Mouse (Mus musculus): ENCODE data around the gene Proca1. TPM values are rescaled to one million over a fixed set of nuclear protein-coding genes. Genes with fewer than 3 reads are reported as not detected.

The Proca1 gene
- polyA plus RNA-seq, 1 experiment from 2014 or later: 2.9 TPM

DNA sequence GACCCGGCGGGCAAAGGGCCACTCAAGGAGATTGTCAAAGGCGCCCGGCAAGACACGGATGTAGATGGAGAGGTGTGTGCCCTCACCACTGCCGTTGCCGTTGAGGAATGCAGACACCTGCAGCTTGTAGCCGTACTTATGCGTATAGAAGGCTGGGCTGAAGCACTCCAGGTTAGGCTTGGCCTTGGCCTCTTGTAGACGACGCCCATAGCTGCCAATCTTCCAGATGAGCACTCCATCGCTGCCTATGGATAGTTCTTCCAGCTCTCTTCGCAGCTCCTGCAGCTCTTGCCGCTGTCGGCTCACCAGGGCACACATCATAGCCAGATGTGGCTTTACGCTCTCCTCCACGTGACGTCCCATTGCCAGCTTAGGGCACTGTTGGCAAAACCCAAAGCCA is 33.0 kb upstream of the Proca1 start:
- H3K4me3 ChIP-seq: 0 out of 2 replicates have a peak overlapping the region, but pooled peaks have one; percentile 3
- H3K36me3 ChIP-seq: peaks cover 61% of the 10 kb centered on the region
- no peak overlapping the region for H3K9ac ChIP-seq
- WGBS: 91% methylated on average over 18 of the region's 18 CpGs
- no peak overlapping the region for H3K27ac ChIP-seq
- H3K4me1 ChIP-seq: peaks cover 25% of the 10 kb centered on the region
- no peak overlapping the region for H3K4me2 ChIP-seq (replicated peaks)
- H3K9me3 ChIP-seq: no peaks in the 10 kb centered on the region
- ATAC-seq (ENCODE audit: low FRiP score, low read depth): no peak
- no peaks in the 10 kb centered on the region for H3K27me3 ChIP-seq (replicated peaks)

GRCm38 (mm10) chr11:78160675-78161074 is 32.5 kb upstream of the Proca1 start:
- no peak for ATAC-seq (ENCODE audit: low FRiP score, low read depth)
- Histone ChIP-seq H3K27ac (no peak overlapping the region), H3K9ac (no peak overlapping the region), H3K4me1 (peaks cover 27% of the 10 kb centered on the region), H3K27me3 (replicated peaks) (no peaks in the 10 kb centered on the region), H3K9me3 (no peaks in the 10 kb centered on the region), H3K36me3 (peaks cover 60% of the 10 kb centered on the region), H3K4me3 (no peak overlapping the region), H3K4me2 (replicated peaks) (no peak overlapping the region)
- WGBS: 91% methylated on average over 3 of the region's 3 CpGs

GRCm38 (mm10) chr11:78161169-78161568 is 32.0 kb upstream of the Proca1 start:
- H3K27me3 ChIP-seq (replicated peaks): no peaks in the 10 kb centered on the region
- no peak overlapping the region for H3K9ac ChIP-seq
- H3K4me1 ChIP-seq: peaks cover 32% of the 10 kb centered on the region
- H3K9me3 ChIP-seq: no peaks in the 10 kb centered on the region
- no peak overlapping the region for H3K4me3 ChIP-seq
- no peak overlapping the region for H3K4me2 ChIP-seq (replicated peaks)
- no peak overlapping the region for H3K27ac ChIP-seq
- ATAC-seq (ENCODE audit: low FRiP score, low read depth): no peak
- peaks cover 56% of the 10 kb centered on the region for H3K36me3 ChIP-seq
- WGBS: 93% methylated on average over 14 of the region's 14 CpGs

GRCm38 (mm10) chr11:78161968-78162367 is 31.2 kb upstream of the Proca1 start:
- no peak overlapping the region for H3K9ac ChIP-seq

DNA sequence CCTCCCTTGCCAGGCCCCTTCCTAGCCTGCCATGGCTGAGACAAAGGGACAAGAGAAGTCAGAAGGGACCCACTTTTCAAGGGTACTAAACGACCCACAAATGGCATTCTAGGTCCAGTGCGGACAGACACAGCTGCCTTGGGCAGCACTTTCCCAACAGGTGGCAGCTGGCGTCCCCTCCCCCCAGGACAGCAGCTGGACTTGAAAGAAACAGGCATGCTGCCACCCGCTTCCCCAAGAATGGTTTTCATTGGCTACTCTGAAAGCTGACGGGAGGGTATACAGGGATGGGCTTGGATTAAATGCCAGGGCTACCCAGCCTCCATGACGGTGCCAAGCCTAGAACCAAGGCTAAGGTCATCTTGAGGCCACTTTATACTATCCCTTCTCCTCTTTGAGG is 30.7 kb upstream of the Proca1 start:
- no peaks in the 10 kb centered on the region for H3K9me3 ChIP-seq
- peak overlapping the region; percentile 100 for H3K9ac ChIP-seq
- WGBS: 35% methylated on average over 6 of the region's 6 CpGs
- no peaks in the 10 kb centered on the region for H3K27me3 ChIP-seq (replicated peaks)
- no peak overlapping the region for H3K27ac ChIP-seq
- peak overlapping the region; percentile 78 for H3K4me2 ChIP-seq (replicated peaks)
- no peak for ATAC-seq (ENCODE audit: low FRiP score, low read depth)
- H3K4me1 ChIP-seq: peaks cover 36% of the 10 kb centered on the region
- H3K36me3 ChIP-seq: peaks cover 54% of the 10 kb centered on the region
- H3K4me3 ChIP-seq: peak overlapping the region; percentile 99

More at GRCm38 (mm10) chr11:78161968-78162367, 31.2 kb upstream of the Proca1 start:
- WGBS: 72% methylated on average over 4 of the region's 4 CpGs
- peak overlapping the region; percentile 78 for H3K4me2 ChIP-seq (replicated peaks)
- peaks cover 36% of the 10 kb centered on the region for H3K4me1 ChIP-seq
- H3K27me3 ChIP-seq (replicated peaks): no peaks in the 10 kb centered on the region
- H3K36me3 ChIP-seq: peaks cover 56% of the 10 kb centered on the region
- H3K9me3 ChIP-seq: no peaks in the 10 kb centered on the region
- H3K27ac ChIP-seq: no peak overlapping the region
- no peak overlapping the region for H3K4me3 ChIP-seq
- ATAC-seq (ENCODE audit: low FRiP score, low read depth): no peak

DNA sequence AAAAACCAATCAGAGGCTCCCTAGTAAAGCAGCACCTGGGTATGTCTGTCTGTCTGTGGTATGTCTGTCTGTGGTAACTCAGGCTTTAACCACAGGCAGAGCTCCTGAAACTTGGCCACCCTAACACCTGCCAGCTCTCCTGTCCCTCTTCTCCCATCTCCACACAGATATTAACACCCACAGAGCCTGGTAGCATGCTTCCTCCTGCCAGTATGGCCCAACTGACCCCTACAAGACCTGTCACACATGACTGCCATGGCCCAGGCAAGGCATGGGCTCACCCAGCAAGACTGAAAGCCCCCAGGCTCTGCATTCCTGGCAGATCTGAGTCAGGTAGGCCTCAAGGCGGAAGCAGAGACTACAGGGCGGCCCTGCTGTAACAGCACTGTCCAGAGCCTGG is 30.1 kb upstream of the Proca1 start:
- peak overlapping the region; percentile 92; the same call in 1 of the 2 replicates for H3K27ac ChIP-seq
- peak overlapping the region; percentile 99 for H3K4me3 ChIP-seq
- H3K4me2 ChIP-seq (replicated peaks): peak overlapping the region; percentile 78
- H3K4me1 ChIP-seq: peaks cover 36% of the 10 kb centered on the region
- ATAC-seq (ENCODE audit: low FRiP score, low read depth): no peak
- peaks cover 48% of the 10 kb centered on the region for H3K36me3 ChIP-seq
- H3K27me3 ChIP-seq (replicated peaks): no peaks in the 10 kb centered on the region
- WGBS: 77% methylated on average over 2 of the region's 2 CpGs
- peak overlapping the region; percentile 100 for H3K9ac ChIP-seq
- H3K9me3 ChIP-seq: no peaks in the 10 kb centered on the region

GRCm38 (mm10) chr11:78163681-78164603 is 29.2 kb upstream of the Proca1 start:
- WGBS: under 1% methylated on average over 22 of the region's 22 CpGs
- Histone ChIP-seq H3K9ac (peak overlapping the region; percentile 100), H3K4me1 (peaks cover 36% of the 10 kb centered on the region)

GRCm38 (mm10) chr11:78164604-78164923 is 28.6 kb upstream of the Proca1 start:
- under 1% methylated on average over 14 of the region's 14 CpGs for WGBS

More at GRCm38 (mm10) chr11:78163681-78164603, 29.2 kb upstream of the Proca1 start:
- Histone ChIP-seq H3K9me3 (no peaks in the 10 kb centered on the region), H3K4me2 (replicated peaks) (peak overlapping the region; percentile 78), H3K36me3 (peaks cover 39% of the 10 kb centered on the region), H3K27me3 (replicated peaks) (no peaks in the 10 kb centered on the region), H3K27ac (peak overlapping the region; percentile 92), H3K4me3 (peak overlapping the region; percentile 99)
- ATAC-seq (ENCODE audit: low FRiP score, low read depth): peak; percentile 57

DNA sequence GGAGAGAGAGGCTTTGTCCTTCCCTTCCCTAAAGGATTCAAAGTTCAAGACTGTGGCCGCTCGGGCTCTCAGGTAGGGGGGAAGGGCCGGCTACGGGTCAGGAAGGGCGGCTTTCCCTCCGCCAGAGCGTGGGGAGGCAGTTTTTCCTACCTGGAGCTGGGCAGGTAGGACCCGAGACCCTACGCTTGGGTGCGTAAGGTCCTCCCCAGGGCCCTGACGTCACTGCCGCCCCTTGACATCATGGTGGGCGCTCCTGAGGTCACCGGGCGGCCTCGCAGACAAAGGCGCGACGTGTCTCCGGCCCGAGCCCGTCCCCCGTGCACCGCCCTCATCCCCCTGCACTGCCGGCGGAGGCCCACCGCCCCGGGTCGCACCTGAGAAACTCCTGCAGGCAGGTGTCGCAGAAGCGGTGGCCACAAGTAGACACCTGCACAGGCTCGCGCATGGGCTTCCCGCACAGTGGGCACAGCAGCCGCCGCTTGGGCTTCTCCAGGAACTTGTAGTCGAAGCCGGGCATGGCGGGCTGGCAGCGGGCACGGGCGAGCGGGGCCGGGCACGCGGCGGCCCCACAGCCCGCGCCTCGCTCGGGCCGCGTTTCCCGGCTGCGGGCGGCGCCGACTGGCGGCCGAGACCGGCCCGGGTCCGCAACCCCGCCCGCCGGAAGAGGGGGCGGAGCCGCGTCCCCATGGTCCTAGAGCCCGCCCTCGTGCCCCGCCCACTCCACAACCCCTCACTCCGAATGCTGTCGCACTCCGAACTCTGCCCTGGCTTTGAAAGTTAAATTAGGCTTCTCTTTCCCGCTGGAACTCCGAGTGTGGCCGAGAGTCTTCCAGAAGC is 28.1 kb upstream of the Proca1 start, which contains the start of gene Traf4:
Traf4 (minus strand) TSS at position 666 of the 837 bp plus-strand sequence.
- no peaks in the 10 kb centered on the region for H3K9me3 ChIP-seq
- H3K9ac ChIP-seq: peak within 1 kb of the TSS; percentile 100
- WGBS: under 1% methylated on average over 78 of the region's 78 CpGs
- peak within 1 kb of the TSS; percentile 78 for H3K4me2 ChIP-seq (replicated peaks)
- no peaks in the 10 kb centered on the region for H3K27me3 ChIP-seq (replicated peaks)
- peak within 1 kb of the TSS; percentile 99 for H3K4me3 ChIP-seq
- H3K36me3 ChIP-seq: peaks cover 27% of the 10 kb centered on the region
- peak; percentile 76 for ATAC-seq (ENCODE audit: low FRiP score, low read depth)
- H3K4me1 ChIP-seq: peaks cover 34% of the 10 kb centered on the region
- peak within 1 kb of the TSS; percentile 92 for H3K27ac ChIP-seq

More at GRCm38 (mm10) chr11:78164604-78164923, 28.6 kb upstream of the Proca1 start:
- Histone ChIP-seq H3K27me3 (replicated peaks) (no peaks in the 10 kb centered on the region), H3K4me3 (peak overlapping the region; percentile 99), H3K9me3 (no peaks in the 10 kb centered on the region), H3K4me1 (peaks cover 35% of the 10 kb centered on the region), H3K27ac (peak overlapping the region; percentile 92), H3K9ac (peak overlapping the region; percentile 100), H3K4me2 (replicated peaks) (peak overlapping the region; percentile 78), H3K36me3 (peaks cover 33% of the 10 kb centered on the region)
- ATAC-seq (ENCODE audit: low FRiP score, low read depth): peak; percentile 13; the same call in 1 of the 2 replicates

DNA sequence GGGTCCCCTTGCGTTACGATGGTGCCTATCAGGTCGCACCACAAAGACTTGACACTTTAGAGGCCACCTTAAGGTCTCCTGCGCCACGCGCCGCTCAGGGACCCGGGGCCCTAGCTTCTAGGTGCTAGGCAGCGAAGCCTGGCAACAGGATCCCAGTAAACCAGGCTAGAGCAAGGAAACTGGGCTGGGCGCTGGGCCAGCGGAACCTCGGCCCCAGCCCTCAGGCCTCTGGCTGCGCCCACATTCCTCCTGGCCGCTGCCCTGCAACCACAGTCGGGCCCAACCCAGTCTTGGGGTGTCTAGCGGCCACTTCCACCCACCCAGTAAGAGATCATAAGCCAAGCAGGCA is 27.5 kb upstream of the Proca1 start:
- H3K4me1 ChIP-seq: peaks cover 34% of the 10 kb centered on the region
- peak overlapping the region; percentile 99 for H3K4me3 ChIP-seq
- peaks cover 21% of the 10 kb centered on the region for H3K36me3 ChIP-seq
- H3K9ac ChIP-seq: peak overlapping the region; percentile 100
- no peaks in the 10 kb centered on the region for H3K27me3 ChIP-seq (replicated peaks)
- H3K27ac ChIP-seq: 0 out of 2 replicates have a peak overlapping the region, but pooled peaks have one; percentile 92
- peak; percentile 8; the same call in 1 of the 2 replicates for ATAC-seq (ENCODE audit: low FRiP score, low read depth)
- peak overlapping the region; percentile 78 for H3K4me2 ChIP-seq (replicated peaks)
- no peaks in the 10 kb centered on the region for H3K9me3 ChIP-seq
- WGBS: 3% methylated on average over 16 of the region's 16 CpGs

GRCm38 (mm10) chr11:78166161-78166560 is 27.0 kb upstream of the Proca1 start:
- Histone ChIP-seq H3K27ac (0 out of 2 replicates have a peak overlapping the region, but pooled peaks have one; percentile 92), H3K4me3 (no peak overlapping the region; the same call in 1 of the 2 replicates), H3K27me3 (replicated peaks) (no peaks in the 10 kb centered on the region), H3K9me3 (no peaks in the 10 kb centered on the region), H3K4me1 (peaks cover 34% of the 10 kb centered on the region), H3K4me2 (replicated peaks) (peak overlapping the region; percentile 78), H3K36me3 (peaks cover 17% of the 10 kb centered on the region), H3K9ac (peak overlapping the region; percentile 100)
- 57% methylated on average over 4 of the region's 4 CpGs for WGBS
- no peak for ATAC-seq (ENCODE audit: low FRiP score, low read depth)

- Histone ChIP-seq H3K9me3 (no peaks in the 10 kb centered on the region), H3K27ac (no peak overlapping the region), H3K4me3 (no peak overlapping the region), H3K4me2 (replicated peaks) (no peak overlapping the region), H3K36me3 (peaks cover 12% of the 10 kb centered on the region), H3K27me3 (replicated peaks) (no peaks in the 10 kb centered on the region), H3K4me1 (peaks cover 34% of the 10 kb centered on the region), H3K9ac (no peak overlapping the region)
- 74% methylated on average over 6 of the region's 6 CpGs for WGBS
- no peak for ATAC-seq (ENCODE audit: low FRiP score, low read depth)
These were observed 26.6 kb upstream of the Proca1 start for GRCm38 (mm10) chr11:78166640-78167039.

Data from neural tube, embryonic 12.5 days (tissue).